Mouse (Mus musculus) neural tube, embryonic 14.5 days (tissue): ENCODE data around the gene Tmem178. TPM values are rescaled to one million over a fixed set of nuclear protein-coding genes. Genes with fewer than 3 reads are reported as not detected.
A peak's percentile ranks its signal among the peaks of the same experiment; 100 is the strongest.

Source experiments
- ATAC-seq: fragments of 200-750 bp; cut with Nextera tagmentation; 2 replicates; pipeline ENCODE4 v1.8.0; 2017; ENCODE audit warnings: low read depth, mild to moderate bottlenecking, moderate TSS enrichment, moderate library complexity
- H3K27ac ChIP-seq: fragments of 300-500 bp; sonication (generic); 2 replicates; pipeline ENCODE4 v1.5.1; 2014; ENCODE audit warnings: low read depth, mild to moderate bottlenecking, control low read depth, low read length, moderate library complexity, mixed read lengths
- H3K27me3 ChIP-seq: fragments of 300-500 bp; sonication (generic); 2 replicates; pipeline ENCODE4 v1.6.1; 2014; ENCODE audit warnings: low read length; ENCODE audit not compliant: control insufficient read depth, insufficient read depth
- H3K36me3 ChIP-seq: fragments of 300-500 bp; sonication (generic); 2 replicates; pipeline ENCODE4 v1.6.1; 2014; ENCODE audit warnings: low read length, mixed read lengths; ENCODE audit not compliant: control insufficient read depth, insufficient read depth
- H3K4me1 ChIP-seq: fragments of 300-500 bp; sonication (generic); 2 replicates; pipeline ENCODE4 v1.6.1; 2014; ENCODE audit warnings: low read length; ENCODE audit not compliant: control insufficient read depth, insufficient read depth
- H3K4me2 ChIP-seq: fragments of 300-500 bp; sonication (generic); 2 replicates; pipeline ENCODE4 v1.6.1; 2014; ENCODE audit warnings: mild to moderate bottlenecking, low read depth, low read length, control low read depth
- H3K4me3 ChIP-seq: fragments of 300-500 bp; sonication (generic); 2 replicates; pipeline ENCODE4 v1.5.1; 2014; ENCODE audit warnings: low read depth, low read length, control low read depth, mixed read lengths
- H3K9ac ChIP-seq: fragments of 300-500 bp; sonication (generic); replicated peaks from 2 replicates; pipeline ENCODE4 v1.6.1; 2014; ENCODE audit warnings: low read depth, mild to moderate bottlenecking, control low read depth, low read length, mixed read lengths
- H3K9me3 ChIP-seq: fragments of 300-500 bp; sonication (generic); 2 replicates; pipeline ENCODE4 v1.6.1; 2016; ENCODE audit warnings: low read length; ENCODE audit not compliant: control insufficient read depth
- WGBS: fragments of 180-500 bp; shearing (Covaris S2); extraction: QIAGEN DNeasy Blood & Tissue Kit; methylation state at CpG from one replicate; pipeline ENCODE4 v1.1.7; 2014; 5-methylcytosine and 5-hydroxymethylcytosine counted together
- polyA plus RNA-seq: library from polyadenylated mRNA; unstranded; fragments of >200 nt; fragmentation: Nextera tagmentation; extraction: Ambion mirVana; gene quantifications from 2 replicates; pipeline ENCODE4 v1.2.1, GENCODE M21; 2014

The Tmem178 gene
- polyA plus RNA-seq, 1 experiment from 2014 or later, result 37.3 TPM

GRCm38 (mm10) chr17:80915666-80916065 lies 28.8 kb upstream of the Tmem178 start:
- H3K4me3 ChIP-seq, result no peak overlapping the region
- H3K4me1 ChIP-seq, result no peaks in the 10 kb centered on the region
- no peaks in the 10 kb centered on the region for H3K27me3 ChIP-seq
- H3K4me2 ChIP-seq, result no peak overlapping the region
- no peaks in the 10 kb centered on the region for H3K9me3 ChIP-seq
- H3K27ac ChIP-seq, result no peak overlapping the region
- no peak overlapping the region for H3K9ac ChIP-seq
- no peak for ATAC-seq
- H3K36me3 ChIP-seq, result no peaks in the 10 kb centered on the region
- whole genome bisulfite sequencing, result 93% methylated on average over 2 of the region's 2 CpGs

DNA sequence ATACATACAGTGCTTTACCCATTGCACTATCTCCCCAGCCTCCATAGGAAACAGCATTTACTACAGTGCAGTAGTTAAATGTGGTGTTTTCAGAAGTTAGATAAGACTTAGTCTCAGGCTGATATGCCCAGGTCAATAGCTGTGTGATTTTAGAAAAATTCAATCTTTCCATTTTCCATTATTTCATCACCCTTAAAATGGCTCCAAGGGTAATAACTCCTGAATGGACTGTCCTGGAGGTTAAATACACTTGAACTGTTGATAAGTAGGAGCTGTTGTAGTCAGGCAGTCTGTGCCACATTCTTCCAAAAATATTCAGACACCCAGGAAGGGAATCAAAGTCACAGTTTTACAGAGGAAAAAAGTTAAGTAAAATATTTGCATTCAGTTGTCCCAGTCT lies 25.2 kb upstream of the Tmem178 start:
- Histone ChIP-seq H3K4me1 (no peaks in the 10 kb centered on the region), H3K9me3 (no peaks in the 10 kb centered on the region), H3K9ac (no peak overlapping the region), H3K27ac (no peak overlapping the region), H3K27me3 (no peaks in the 10 kb centered on the region), H3K4me2 (no peak overlapping the region), H3K36me3 (no peaks in the 10 kb centered on the region), H3K4me3 (no peak overlapping the region)
- no peak for ATAC-seq

- H3K27ac ChIP-seq, result no peak overlapping the region
Measured at GRCm38 (mm10) chr17:80921286-80922134, 22.9 kb upstream of the Tmem178 start.

DNA sequence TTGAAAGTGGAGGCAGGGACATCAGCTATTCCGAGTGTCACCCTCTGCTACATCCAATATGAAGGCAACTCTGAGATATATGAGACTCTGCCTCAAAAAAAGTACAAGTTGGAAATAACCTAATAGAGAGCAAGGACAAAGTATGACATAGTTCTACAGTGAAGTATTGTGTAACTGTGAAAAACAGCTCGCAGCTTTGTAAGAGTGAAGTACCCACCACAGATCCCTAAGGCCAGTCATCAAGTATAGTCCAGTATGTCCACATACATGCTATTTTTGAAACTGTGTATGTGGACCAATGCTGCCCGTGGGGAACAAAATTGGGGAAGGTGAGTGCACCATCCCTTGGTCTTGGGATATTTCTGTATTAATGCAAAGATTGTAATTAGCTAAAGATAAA lies 18.9 kb upstream of the Tmem178 start:
- no peak overlapping the region for H3K4me2 ChIP-seq
- no peaks in the 10 kb centered on the region for H3K4me1 ChIP-seq
- H3K9me3 ChIP-seq, result no peaks in the 10 kb centered on the region
- H3K27ac ChIP-seq, result no peak overlapping the region
- H3K4me3 ChIP-seq, result no peak overlapping the region
- H3K9ac ChIP-seq, result no peak overlapping the region
- H3K27me3 ChIP-seq, result no peaks in the 10 kb centered on the region
- no peak for ATAC-seq
- WGBS, result 95% methylated on average over 3 of the region's 3 CpGs
- no peaks in the 10 kb centered on the region for H3K36me3 ChIP-seq

More at GRCm38 (mm10) chr17:80921286-80922134, 22.9 kb upstream of the Tmem178 start:
- Histone ChIP-seq H3K4me2 (no peak overlapping the region), H3K9me3 (no peaks in the 10 kb centered on the region), H3K9ac (no peak overlapping the region), H3K4me3 (no peak overlapping the region), H3K36me3 (no peaks in the 10 kb centered on the region), H3K27me3 (no peaks in the 10 kb centered on the region), H3K4me1 (no peaks in the 10 kb centered on the region)
- peak; percentile 58; the same call in 1 of the 2 replicates for ATAC-seq
- 76% methylated on average over 10 of the region's 10 CpGs for WGBS

GRCm38 (mm10) chr17:80927151-80927550 lies 17.3 kb upstream of the Tmem178 start:
- H3K9me3 ChIP-seq, result no peaks in the 10 kb centered on the region
- H3K27me3 ChIP-seq, result no peaks in the 10 kb centered on the region
- no peak overlapping the region for H3K27ac ChIP-seq
- H3K36me3 ChIP-seq, result no peaks in the 10 kb centered on the region
- H3K4me3 ChIP-seq, result no peak overlapping the region
- H3K4me2 ChIP-seq, result no peak overlapping the region
- no peak overlapping the region for H3K9ac ChIP-seq
- ATAC-seq, result no peak
- 93% methylated on average over 2 of the region's 2 CpGs for WGBS
- H3K4me1 ChIP-seq, result no peaks in the 10 kb centered on the region

DNA sequence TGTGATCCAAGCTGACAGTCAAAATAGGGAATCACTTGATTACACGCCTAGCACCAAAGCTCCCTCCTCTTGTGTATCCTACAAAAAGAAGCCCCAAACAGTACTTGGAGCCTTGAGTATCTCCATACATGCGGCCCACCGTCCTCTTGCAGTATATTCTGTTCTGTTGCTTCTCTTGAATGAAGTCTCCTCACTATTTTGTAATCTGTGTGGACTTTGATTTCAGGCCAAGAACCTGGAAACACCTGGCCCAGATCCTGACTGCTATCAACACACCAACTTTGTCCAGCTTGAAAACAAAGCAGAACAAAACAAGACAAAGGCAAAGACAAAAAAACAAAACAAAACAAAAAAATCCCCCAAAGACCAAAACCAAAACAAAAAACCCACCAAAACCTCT lies 11.7 kb upstream of the Tmem178 start:
- Histone ChIP-seq H3K4me2 (no peak overlapping the region), H3K36me3 (no peaks in the 10 kb centered on the region), H3K27me3 (no peaks in the 10 kb centered on the region), H3K4me1 (no peaks in the 10 kb centered on the region), H3K4me3 (no peak overlapping the region), H3K27ac (no peak overlapping the region), H3K9ac (no peak overlapping the region), H3K9me3 (no peaks in the 10 kb centered on the region)
- ATAC-seq, result no peak
- WGBS, result 90% methylated on average over 3 of the region's 3 CpGs

DNA sequence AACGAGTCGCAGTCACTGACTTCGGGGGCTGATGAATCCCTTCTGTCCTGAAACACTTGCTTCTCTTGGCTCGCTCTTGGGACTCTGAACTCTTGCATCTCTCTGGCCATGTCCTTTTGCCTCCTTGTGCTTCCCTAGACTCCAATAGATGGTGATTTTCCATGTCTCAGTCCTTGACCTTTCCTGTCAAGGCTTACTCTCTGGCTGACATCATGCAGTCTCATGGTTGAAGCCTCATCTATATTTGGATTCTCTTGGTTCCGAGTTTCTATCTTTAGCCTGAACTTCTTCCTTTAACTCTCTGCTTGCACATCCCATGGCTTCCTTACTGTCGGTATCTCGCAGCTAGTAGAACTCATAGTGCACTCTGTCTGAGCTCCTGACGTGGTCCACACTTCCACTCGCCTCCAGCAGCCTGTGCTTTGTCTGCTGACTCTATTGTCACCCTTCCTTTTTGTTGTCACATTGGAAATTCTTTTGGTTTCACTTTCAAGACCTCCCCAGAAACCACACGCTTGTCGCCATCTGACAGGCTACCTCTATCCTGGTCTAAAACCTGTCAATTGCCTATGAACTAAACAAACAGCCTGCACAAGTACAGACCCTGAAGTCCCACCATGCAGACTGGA lies 10.9 kb upstream of the Tmem178 start:
- Histone ChIP-seq H3K27ac (no peak overlapping the region), H3K4me3 (no peak overlapping the region), H3K9ac (no peak overlapping the region), H3K4me1 (no peaks in the 10 kb centered on the region), H3K27me3 (no peaks in the 10 kb centered on the region), H3K9me3 (no peaks in the 10 kb centered on the region), H3K36me3 (no peaks in the 10 kb centered on the region), H3K4me2 (no peak overlapping the region)
- ATAC-seq, result no peak
- 83% methylated on average over 11 of the region's 11 CpGs for WGBS

- 44% methylated on average over 9 of the region's 10 CpGs for WGBS
- ATAC-seq, result peak; percentile 61; the same call in 1 of the 2 replicates
- Histone ChIP-seq H3K27me3 (no peaks in the 10 kb centered on the region), H3K4me1 (no peaks in the 10 kb centered on the region), H3K9me3 (no peaks in the 10 kb centered on the region), H3K36me3 (no peaks in the 10 kb centered on the region), H3K27ac (no peak overlapping the region), H3K4me2 (no peak overlapping the region), H3K4me3 (no peak overlapping the region), H3K9ac (no peak overlapping the region)
Measured at GRCm38 (mm10) chr17:80935807-80936519, 8.5 kb upstream of the Tmem178 start.

DNA sequence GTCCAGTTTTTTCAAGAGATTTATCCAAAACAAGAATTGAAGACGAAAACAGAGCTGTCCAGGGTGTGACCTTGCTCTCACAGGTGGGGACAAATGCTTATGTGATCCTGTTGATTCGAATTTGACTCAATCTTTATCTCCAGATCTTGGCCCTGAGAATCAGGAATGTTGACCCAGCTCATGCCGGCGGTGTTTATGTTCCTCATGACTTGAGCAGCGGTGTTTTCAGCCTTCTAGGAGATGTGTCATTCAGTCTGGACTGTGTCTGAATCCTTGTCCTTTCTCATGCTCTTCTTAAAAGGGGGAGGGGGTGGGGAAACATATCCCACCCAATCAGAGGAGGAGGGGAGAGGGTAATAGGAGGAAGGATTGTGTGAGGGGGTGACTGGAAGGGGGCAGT lies 7.9 kb upstream of the Tmem178 start:
- Histone ChIP-seq H3K4me3 (no peak overlapping the region), H3K9ac (no peak overlapping the region), H3K9me3 (no peaks in the 10 kb centered on the region), H3K36me3 (no peaks in the 10 kb centered on the region), H3K4me2 (no peak overlapping the region), H3K27ac (no peak overlapping the region), H3K27me3 (no peaks in the 10 kb centered on the region), H3K4me1 (no peaks in the 10 kb centered on the region)
- WGBS, result 83% methylated on average over 5 of the region's 5 CpGs
- no peak for ATAC-seq
